Mouse (Mus musculus): Measurements from ENCODE around the gene Krt79. TPM values are rescaled to one million over a fixed set of nuclear protein-coding genes. Genes with fewer than 3 reads are reported as not detected.

Gene Krt79
- total RNA-seq (2023), result not detected

DNA sequence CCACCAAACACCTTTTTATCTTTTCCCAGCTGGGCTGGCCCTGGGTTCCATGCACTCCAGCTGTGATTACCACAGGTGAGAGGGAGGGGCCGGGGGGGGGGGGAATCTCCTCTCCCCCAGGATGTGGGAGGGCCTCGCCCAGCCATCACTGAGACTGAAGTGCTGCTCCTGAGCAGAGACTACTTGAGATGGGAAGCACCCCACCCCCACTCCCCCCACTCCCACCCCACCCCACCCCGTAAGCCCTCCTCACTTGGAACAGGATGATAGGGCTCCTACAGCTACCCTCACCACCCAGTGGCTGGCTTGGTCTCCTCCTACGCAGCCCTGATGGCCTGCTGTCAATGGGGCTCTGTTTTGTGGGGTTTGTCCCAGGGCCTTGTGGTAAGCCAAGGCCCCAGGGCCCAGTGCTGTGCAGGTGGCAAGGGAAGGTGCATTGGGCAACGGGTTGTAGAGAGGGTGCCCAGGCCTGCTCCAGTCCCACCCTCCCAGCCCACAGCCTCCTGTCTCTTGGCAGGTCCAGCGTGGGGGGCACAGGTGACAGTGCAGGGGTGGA is at the start of gene Krt79:
Gene Krt79, minus strand, starts transcription at position 51 of the 556 bp plus-strand sequence.

DNA sequence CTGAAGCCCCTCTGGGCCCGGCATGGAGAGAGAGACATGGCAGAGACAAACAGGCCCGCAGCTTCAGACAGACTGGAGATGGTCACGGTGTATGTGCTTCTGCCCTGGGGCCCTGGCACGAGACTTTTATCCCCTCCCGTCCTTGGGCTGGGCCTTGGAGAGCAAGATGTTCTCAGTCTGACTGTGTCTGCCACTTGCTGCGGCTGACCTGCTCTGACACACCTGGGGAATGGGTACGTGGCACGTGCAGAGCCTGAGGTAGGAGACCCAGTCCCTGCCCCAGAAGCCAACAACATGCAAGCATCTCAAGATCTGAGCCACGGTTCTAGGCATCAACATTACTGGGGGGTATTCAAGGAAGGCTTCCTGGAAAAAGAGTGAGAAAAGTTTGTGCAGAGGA is 14.1 kb upstream of the Krt79 start, which contains the start of gene Krt78:
Gene Krt78, minus strand, starts transcription at position 101 of the 400 bp plus-strand sequence.

DNA sequence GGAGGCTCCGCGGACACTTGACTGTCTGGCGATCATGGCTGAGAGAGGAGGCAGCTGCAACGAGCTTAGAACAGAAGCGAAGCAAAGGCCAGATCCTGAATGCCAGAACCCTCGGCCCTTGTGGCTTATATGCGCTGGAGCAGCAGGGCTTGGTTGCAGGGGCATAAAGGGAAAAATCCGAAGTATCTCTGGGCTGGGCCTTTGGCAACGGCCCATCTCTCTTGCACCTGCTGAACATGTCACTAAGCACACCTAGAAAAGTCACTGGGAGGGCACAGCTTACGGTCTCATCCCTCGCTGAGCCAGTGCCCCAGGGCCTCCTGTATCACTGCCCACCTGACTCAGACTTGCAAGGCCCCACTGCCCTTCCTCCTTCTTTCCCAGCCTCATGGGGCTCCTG is 15.5 kb downstream of the Krt79 start, which contains the start of gene Krt4:
Gene Krt4, minus strand, starts transcription at position 101 of the 400 bp plus-strand sequence.

DNA sequence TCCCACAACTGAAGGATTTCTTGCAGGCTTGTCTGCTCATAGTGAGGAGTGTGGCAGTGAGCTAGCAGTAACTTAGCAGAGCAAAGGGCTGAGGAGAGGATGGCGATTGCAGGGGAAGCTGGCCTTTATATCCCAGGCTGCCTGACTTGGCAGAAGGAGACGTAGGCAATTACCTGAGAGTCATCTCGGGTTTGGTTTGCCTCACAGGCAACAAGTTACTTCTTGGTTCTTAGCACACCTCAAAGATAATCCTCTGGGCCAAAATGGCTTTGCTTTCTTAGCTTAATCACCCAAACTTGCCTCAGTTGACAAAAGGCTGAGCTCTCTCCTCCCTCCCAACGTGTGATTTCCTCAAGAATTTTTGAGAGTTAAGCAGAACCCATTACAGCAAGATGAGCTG is 47.3 kb downstream of the Krt79 start, which contains the start of gene Krt76:
Gene Krt76, minus strand, starts transcription at position 101 of the 400 bp plus-strand sequence.

Other genes starting within 250 kb of the Krt79 start
- gene Krt6a, start 246.0 kb downstream of the Krt79 start, total RNA-seq (2023), result not detected
- not detected for gene Krt5, start 227.4 kb downstream of the Krt79 start, total RNA-seq (2023)
- not detected for gene Krt71, start 197.2 kb downstream of the Krt79 start, total RNA-seq (2023)
- not detected for gene Krt72, start 153.9 kb downstream of the Krt79 start, total RNA-seq (2023)
- gene Krt73, start 138.0 kb downstream of the Krt79 start, total RNA-seq (2023), result not detected
- gene Krt2, start 122.2 kb downstream of the Krt79 start, total RNA-seq (2023), result not detected
- gene Krt1, start 89.5 kb downstream of the Krt79 start, total RNA-seq (2023), result not detected
- not detected for gene Krt77, start 70.6 kb downstream of the Krt79 start, total RNA-seq (2023)
- gene Krt76, start 47.4 kb downstream of the Krt79 start, total RNA-seq (2023), result not detected
- gene Krt4, start 15.6 kb downstream of the Krt79 start, total RNA-seq (2023), result 0.26 TPM
- gene Krt78, start 14.0 kb upstream of the Krt79 start, total RNA-seq (2023), result not detected
- gene Krt8, start 64.2 kb upstream of the Krt79 start, total RNA-seq (2023), result not detected
- gene Krt18, start 87.9 kb upstream of the Krt79 start, total RNA-seq (2023), result not detected
- 235 TPM for gene Eif4b, start 133.4 kb upstream of the Krt79 start, total RNA-seq (2023)
- gene Tns2, start 160.1 kb upstream of the Krt79 start, total RNA-seq (2023), result 2.1 TPM
- gene Spryd3, start 195.9 kb upstream of the Krt79 start, total RNA-seq (2023), result 36.0 TPM
- not detected for gene Igfbp6, start 204.0 kb upstream of the Krt79 start, total RNA-seq (2023)
- gene Soat2, start 210.2 kb upstream of the Krt79 start, total RNA-seq (2023), result 1.1 TPM

All from CD4-positive naive resting alpha-beta T cell, adult 76 days (primary cell).